Mouse (Mus musculus) layer of hippocampus, postnatal 14 days (tissue): ENCODE results near the gene Olfr1313. TPM values are rescaled to one million over a fixed set of nuclear protein-coding genes. Genes with fewer than 3 reads are reported as not detected.
"Not testable (repeated sequence)": the region's sequence is repeated elsewhere in the genome, so short reads cannot be mapped to it uniquely, and the experiment has no call there.

Experiments
- DNase-seq, 2 experiments: peaks; one replicate each; pipeline ENCODE4 v3.0.0; 2021 to 2022; ENCODE audit warnings: low spot score in 2 of 2, mixed read lengths in 1 of 2
- long read RNA-seq, 2 experiments: library from polyadenylated mRNA; stranded (forward); transcript quantifications; one replicate each; pipeline ENCODE4 v2.0.0; 2021
- total RNA-seq, 2 experiments: library from RNA; stranded (reverse); gene quantifications; 2 replicates each; pipeline ENCODE4 v1.2.3; 2021

Olfr1313 gene
- not detected for total RNA-seq
- long read RNA-seq, experiment 1 = 0 reads
- long read RNA-seq, experiment 2 = 0 reads

DNA sequence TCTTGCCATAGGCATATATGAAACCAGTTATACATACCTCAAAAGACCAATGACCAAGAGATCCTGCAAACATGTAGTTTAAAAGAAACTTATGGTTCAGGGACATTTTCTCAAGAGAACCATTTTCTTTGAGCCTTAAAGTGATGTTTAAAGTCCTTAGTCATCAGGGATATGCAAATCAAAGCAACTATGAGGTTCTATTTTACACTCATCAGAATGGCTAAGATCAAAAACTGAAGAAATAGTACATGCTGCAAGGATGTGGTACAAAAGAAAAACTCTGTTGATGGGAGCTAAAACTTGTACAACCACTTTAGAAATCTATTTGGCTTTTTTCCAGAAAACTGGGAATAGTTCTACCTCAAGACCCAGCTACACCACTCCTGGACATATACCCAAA is at the start of gene Olfr1313:
Olfr1313 (minus strand) TSS at position 101 of the 400 bp plus-strand sequence.
- no peak for DNase-seq

DNA sequence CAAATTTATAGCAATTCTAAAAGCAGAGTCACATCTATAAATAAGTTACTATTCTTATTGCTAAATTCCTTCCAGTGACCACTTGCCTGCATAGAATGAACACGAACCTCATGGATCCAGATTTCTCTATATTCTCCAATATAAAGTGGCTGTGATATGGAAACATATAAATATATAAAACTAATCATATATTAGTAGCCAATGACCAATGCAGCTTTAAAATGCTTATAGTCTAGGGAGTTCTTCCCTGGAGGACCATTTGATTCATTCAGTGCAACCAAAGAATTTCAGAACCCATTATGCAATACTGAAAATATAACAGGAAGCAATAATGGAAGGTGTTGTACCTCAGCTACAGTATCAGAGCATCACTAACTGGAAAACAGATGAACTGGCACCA is 37.7 kb upstream of the Olfr1313 start, which contains the start of gene Olfr1315-ps1:
Olfr1315-ps1 (minus strand) TSS at position 101 of the 400 bp plus-strand sequence.
- no peak for DNase-seq

DNA sequence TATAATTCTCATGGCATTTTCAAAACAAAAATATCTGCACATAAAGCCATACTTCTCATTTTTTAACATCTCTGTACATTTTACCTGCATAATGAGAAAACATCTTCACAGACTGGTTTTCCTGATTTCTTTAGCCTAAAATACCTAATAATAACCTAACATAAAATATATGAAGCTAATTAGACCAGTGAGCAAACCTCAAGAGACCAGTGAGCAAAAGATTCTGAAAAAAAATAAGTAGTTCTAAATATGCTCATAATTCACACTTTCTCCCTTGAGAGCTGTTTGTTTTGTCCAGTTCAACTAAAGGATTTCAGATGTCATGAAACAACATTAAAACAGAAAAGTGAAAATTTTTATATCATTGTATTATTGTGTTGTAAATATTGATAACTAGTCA is 19.0 kb upstream of the Olfr1313 start, which contains the start of gene Olfr1314:
Olfr1314 (minus strand) TSS at position 101 of the 400 bp plus-strand sequence.
- no peak for DNase-seq

DNA sequence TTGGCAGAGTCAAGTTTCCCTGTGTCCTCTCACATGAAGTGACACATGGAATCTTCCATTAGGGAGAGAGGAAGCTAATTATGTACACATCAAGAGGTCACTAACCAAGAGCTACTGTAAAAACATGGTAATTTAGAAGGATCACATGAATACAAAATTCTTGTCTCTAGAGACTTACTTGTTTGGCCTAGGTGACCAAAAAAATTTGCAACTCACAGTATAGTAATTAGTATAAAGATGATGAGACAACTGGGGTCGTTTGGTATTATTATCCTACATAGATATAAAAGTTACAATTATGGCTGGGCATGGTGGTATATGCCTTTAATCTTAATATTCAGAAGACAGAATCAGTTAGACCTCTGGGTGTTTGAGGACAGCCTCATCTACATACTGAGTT is 27.5 kb downstream of the Olfr1313 start, which contains the start of gene Olfr1312:
Olfr1312 (minus strand) TSS at position 101 of the 400 bp plus-strand sequence.
- no peak for DNase-seq

DNA sequence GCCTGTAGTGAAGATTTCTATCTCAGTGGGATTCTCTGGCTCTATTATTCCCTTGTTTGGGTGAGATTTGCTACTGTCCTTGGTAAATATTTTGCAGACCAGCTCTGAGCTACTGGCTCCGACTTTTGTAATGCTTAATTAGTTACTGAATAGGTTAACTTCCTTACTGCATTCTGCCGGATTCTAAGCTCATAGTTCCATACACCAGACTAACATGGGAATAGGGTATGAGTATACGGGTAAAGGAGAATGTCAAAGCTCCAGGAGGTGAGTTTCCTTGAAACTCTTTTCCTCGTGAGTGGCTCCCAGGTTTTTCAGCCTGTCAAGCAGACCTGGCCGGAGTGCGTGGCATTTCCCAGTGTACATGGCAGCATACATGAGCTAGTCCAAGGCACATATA is 50.7 kb downstream of the Olfr1313 start:
- not testable (repeated sequence) for DNase-seq

DNA sequence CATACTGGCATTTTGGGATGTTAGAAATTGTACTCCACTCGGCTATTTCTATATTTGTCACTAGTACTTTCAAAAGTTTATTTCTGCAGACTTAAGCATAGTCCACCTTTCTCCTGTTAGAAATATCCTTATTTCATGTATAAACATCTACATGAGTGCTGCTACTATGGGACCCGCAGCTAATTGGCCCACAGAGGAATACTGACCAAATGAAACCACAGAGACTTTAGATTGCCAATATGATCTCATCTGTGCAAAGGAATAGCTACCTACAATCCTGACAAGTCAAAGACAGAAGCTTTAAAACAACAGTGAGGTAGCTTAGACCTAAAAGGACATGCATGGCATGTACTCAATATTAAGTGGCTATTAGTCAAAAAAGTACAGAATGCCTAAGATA is 53.3 kb downstream of the Olfr1313 start, which contains the start of gene Olfr1311:
Olfr1311 (minus strand) TSS at position 101 of the 400 bp plus-strand sequence.
- DNase-seq = no peak

Other genes starting within 250 kb of the Olfr1313 start
- not detected for gene Olfr1305, start 200.7 kb downstream of the Olfr1313 start, total RNA-seq
- gene Olfr1306, start 161.6 kb downstream of the Olfr1313 start, total RNA-seq = not detected
- under 1 TPM; 0.05 to 0.07 TPM for gene Olfr1307, start 128.4 kb downstream of the Olfr1313 start, total RNA-seq
- gene Olfr1308, start 112.9 kb downstream of the Olfr1313 start, total RNA-seq = not detected
- not detected for gene Olfr1309, start 87.6 kb downstream of the Olfr1313 start, total RNA-seq
- gene Olfr1310, start 65.1 kb downstream of the Olfr1313 start, total RNA-seq = not detected
- gene Olfr1311, start 53.4 kb downstream of the Olfr1313 start, total RNA-seq = not detected
- not detected for gene Olfr1312, start 27.6 kb downstream of the Olfr1313 start, total RNA-seq
- gene Olfr1314, start 18.9 kb upstream of the Olfr1313 start, total RNA-seq = not detected
- not detected for gene Olfr1315-ps1, start 37.6 kb upstream of the Olfr1313 start, total RNA-seq
- gene Olfr1316, start 57.1 kb upstream of the Olfr1313 start, total RNA-seq = not detected
- gene Olfr1317, start 62.5 kb upstream of the Olfr1313 start, total RNA-seq = not detected
- gene Olfr1318, start 76.4 kb upstream of the Olfr1313 start, total RNA-seq = not detected
- 10 to 100 TPM; 61.9 to 78.3 TPM for gene Lpcat4, start 161.6 kb upstream of the Olfr1313 start, total RNA-seq
- gene Nutm1, start 181.4 kb upstream of the Olfr1313 start, total RNA-seq = not detected
- gene Nop10, start 184.1 kb upstream of the Olfr1313 start, total RNA-seq = 10 to 100 TPM; 66.1 to 67.8 TPM
- gene Slc12a6, start 188.0 kb upstream of the Olfr1313 start, total RNA-seq = 10 to 100 TPM; 84.5 to 95.5 TPM
- 1 to 10 TPM in 1 of 2 experiments, under 1 TPM in 1; 0.98 to 1.8 TPM for gene Gm21985, start 188.5 kb upstream of the Olfr1313 start, total RNA-seq